In the genomic region with DNA sequence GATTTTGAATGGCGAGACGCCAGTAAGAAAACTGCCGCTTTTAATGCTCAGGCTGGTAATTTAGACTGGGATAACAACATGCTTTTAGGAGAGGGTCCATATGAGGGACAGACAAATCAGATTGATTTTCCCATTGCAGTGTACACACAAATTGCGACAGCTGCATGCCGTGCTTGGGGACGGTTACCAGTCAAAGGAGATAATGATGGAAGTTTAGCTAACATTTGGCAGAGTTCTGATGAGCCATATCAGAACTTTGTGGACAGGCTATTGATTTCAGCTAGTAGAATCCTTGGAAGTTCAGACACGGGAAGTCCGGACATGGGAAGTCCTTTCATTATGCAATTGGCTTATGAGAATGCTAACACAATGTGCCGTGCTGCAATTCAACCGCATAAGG, we compare ENCODE assay signal across 31 mouse cellular contexts. TPM values are rescaled to one million over a fixed set of nuclear protein-coding genes. Genes with fewer than 3 reads are reported as not detected.
"Had no signal": no experiment of that assay in that cellular context is flagged by ENCODE, and none has a peak within 500 bp of the region (broad histone marks: within the 10 kb centered on the region; RNA-seq: fewer than 3 reads in every experiment).

No protein-coding gene starts in this region.

RNA-seq across cellular contexts. Expression of gene Olfr695, which starts 8.5 kb away (rescaled TPM):
- total RNA-seq: common myeloid progenitor, adult 5-6 weeks; forebrain, postnatal 0 days; gastrocnemius, adult 18-20 months; gastrocnemius, adult 2 months; gastrocnemius, adult 8-10 months; gastrocnemius, postnatal 10 days; gastrocnemius, postnatal 14 days; gastrocnemius, postnatal 25 days; gastrocnemius, postnatal 36 days; gastrocnemius, postnatal 4 days; heart, adult 18-20 months; heart, adult 2 months; heart, adult 8-10 months had no signal
- polyA plus RNA-seq: cortical plate, adult 2 months; embryonic facial prominence, embryonic 10.5 days; embryonic facial prominence, embryonic 11.5 days; embryonic facial prominence, embryonic 12.5 days; embryonic facial prominence, embryonic 13.5 days; embryonic facial prominence, embryonic 14.5 days; embryonic facial prominence, embryonic 15.5 days; erythroblast, embryonic 14.5 days; forebrain, embryonic 10.5 days; forebrain, embryonic 11.5 days; forebrain, embryonic 12.5 days; forebrain, embryonic 13.5 days; forebrain, embryonic 14.5 days; forebrain, embryonic 15.5 days; forebrain, embryonic 16.5 days; forebrain, postnatal 0 days; frontal cortex, adult 2 months; gonadal fat pad, adult 2 months; heart, adult 2 months had no signal

RNA-seq across cellular contexts. Expression of gene Olfr694, which starts 16.1 kb away (rescaled TPM):
- total RNA-seq: common myeloid progenitor, adult 5-6 weeks; forebrain, postnatal 0 days; gastrocnemius, adult 18-20 months; gastrocnemius, adult 2 months; gastrocnemius, adult 8-10 months; gastrocnemius, postnatal 10 days; gastrocnemius, postnatal 14 days; gastrocnemius, postnatal 25 days; gastrocnemius, postnatal 36 days; gastrocnemius, postnatal 4 days; granulocyte monocyte progenitor cell, adult 5-6 weeks; heart, adult 18-20 months; heart, adult 2 months; heart, adult 8-10 months had no signal
- polyA plus RNA-seq: cortical plate, adult 2 months; embryonic facial prominence, embryonic 10.5 days; embryonic facial prominence, embryonic 11.5 days; embryonic facial prominence, embryonic 12.5 days; embryonic facial prominence, embryonic 13.5 days; embryonic facial prominence, embryonic 14.5 days; embryonic facial prominence, embryonic 15.5 days; erythroblast, embryonic 14.5 days; forebrain, embryonic 10.5 days; forebrain, embryonic 11.5 days; forebrain, embryonic 12.5 days; forebrain, embryonic 13.5 days; forebrain, embryonic 14.5 days; forebrain, embryonic 15.5 days; forebrain, embryonic 16.5 days; forebrain, postnatal 0 days; frontal cortex, adult 2 months; gonadal fat pad, adult 2 months; heart, adult 2 months had no signal

RNA-seq across cellular contexts. Expression of gene Olfr693, which starts 27.3 kb away (rescaled TPM):
- total RNA-seq: common myeloid progenitor, adult 5-6 weeks; forebrain, postnatal 0 days; gastrocnemius, adult 18-20 months; gastrocnemius, adult 2 months; gastrocnemius, adult 8-10 months; gastrocnemius, postnatal 10 days; gastrocnemius, postnatal 14 days; gastrocnemius, postnatal 25 days; gastrocnemius, postnatal 36 days; gastrocnemius, postnatal 4 days; granulocyte monocyte progenitor cell, adult 5-6 weeks; heart, adult 18-20 months; heart, adult 2 months; heart, adult 8-10 months had no signal
- polyA plus RNA-seq: cortical plate, adult 2 months; embryonic facial prominence, embryonic 11.5 days; embryonic facial prominence, embryonic 12.5 days; embryonic facial prominence, embryonic 13.5 days; embryonic facial prominence, embryonic 14.5 days; erythroblast, embryonic 14.5 days; forebrain, embryonic 10.5 days; forebrain, embryonic 11.5 days; forebrain, embryonic 12.5 days; forebrain, embryonic 13.5 days; forebrain, embryonic 14.5 days; forebrain, embryonic 15.5 days; forebrain, embryonic 16.5 days; forebrain, postnatal 0 days; frontal cortex, adult 2 months; gonadal fat pad, adult 2 months; heart, adult 2 months had no signal

RNA-seq across cellular contexts. Expression of gene Olfr697, which starts 34.5 kb away (rescaled TPM):
- total RNA-seq: common myeloid progenitor, adult 5-6 weeks; forebrain, postnatal 0 days; gastrocnemius, adult 18-20 months; gastrocnemius, adult 2 months; gastrocnemius, adult 8-10 months; gastrocnemius, postnatal 10 days; gastrocnemius, postnatal 14 days; gastrocnemius, postnatal 25 days; gastrocnemius, postnatal 36 days; gastrocnemius, postnatal 4 days; granulocyte monocyte progenitor cell, adult 5-6 weeks; heart, adult 18-20 months; heart, adult 2 months; heart, adult 8-10 months had no signal
- polyA plus RNA-seq: cortical plate, adult 2 months; embryonic facial prominence, embryonic 10.5 days; embryonic facial prominence, embryonic 11.5 days; embryonic facial prominence, embryonic 12.5 days; embryonic facial prominence, embryonic 13.5 days; embryonic facial prominence, embryonic 14.5 days; embryonic facial prominence, embryonic 15.5 days; erythroblast, embryonic 14.5 days; forebrain, embryonic 10.5 days; forebrain, embryonic 11.5 days; forebrain, embryonic 12.5 days; forebrain, embryonic 13.5 days; forebrain, embryonic 14.5 days; forebrain, embryonic 15.5 days; forebrain, embryonic 16.5 days; forebrain, postnatal 0 days; frontal cortex, adult 2 months; gonadal fat pad, adult 2 months; heart, adult 2 months had no signal

RNA-seq across cellular contexts. Expression of gene Olfr698, which starts 47.5 kb away (rescaled TPM):
- total RNA-seq: common myeloid progenitor, adult 5-6 weeks; forebrain, postnatal 0 days; gastrocnemius, adult 18-20 months; gastrocnemius, adult 2 months; gastrocnemius, adult 8-10 months; gastrocnemius, postnatal 10 days; gastrocnemius, postnatal 14 days; gastrocnemius, postnatal 25 days; gastrocnemius, postnatal 36 days; gastrocnemius, postnatal 4 days; granulocyte monocyte progenitor cell, adult 5-6 weeks; heart, adult 18-20 months; heart, adult 2 months; heart, adult 8-10 months had no signal
- polyA plus RNA-seq: cortical plate, adult 2 months; embryonic facial prominence, embryonic 10.5 days; embryonic facial prominence, embryonic 11.5 days; embryonic facial prominence, embryonic 12.5 days; embryonic facial prominence, embryonic 13.5 days; embryonic facial prominence, embryonic 14.5 days; embryonic facial prominence, embryonic 15.5 days; erythroblast, embryonic 14.5 days; forebrain, embryonic 10.5 days; forebrain, embryonic 11.5 days; forebrain, embryonic 12.5 days; forebrain, embryonic 13.5 days; forebrain, embryonic 14.5 days; forebrain, embryonic 15.5 days; forebrain, embryonic 16.5 days; forebrain, postnatal 0 days; frontal cortex, adult 2 months; gonadal fat pad, adult 2 months; heart, adult 2 months had no signal
